Mouse (Mus musculus) ES-Bruce4 (cell line): ENCODE results near the gene Afg1l.

Experiments
- CTCF ChIP-seq: IDR thresholded peaks from one replicate; pipeline ENCODE4 v1.8.1; 2011; ENCODE audit warnings: low read depth, low read length
- EP300 ChIP-seq: IDR thresholded peaks from 2 replicates; pipeline ENCODE4 v1.6.1; 2011; ENCODE audit warnings: low read depth, low read length; ENCODE audit not compliant: insufficient read depth
- POLR2A ChIP-seq: IDR thresholded peaks from one replicate; pipeline ENCODE4 v1.8.1; 2011; ENCODE audit warnings: low read length; ENCODE audit not compliant: insufficient read depth

DNA sequence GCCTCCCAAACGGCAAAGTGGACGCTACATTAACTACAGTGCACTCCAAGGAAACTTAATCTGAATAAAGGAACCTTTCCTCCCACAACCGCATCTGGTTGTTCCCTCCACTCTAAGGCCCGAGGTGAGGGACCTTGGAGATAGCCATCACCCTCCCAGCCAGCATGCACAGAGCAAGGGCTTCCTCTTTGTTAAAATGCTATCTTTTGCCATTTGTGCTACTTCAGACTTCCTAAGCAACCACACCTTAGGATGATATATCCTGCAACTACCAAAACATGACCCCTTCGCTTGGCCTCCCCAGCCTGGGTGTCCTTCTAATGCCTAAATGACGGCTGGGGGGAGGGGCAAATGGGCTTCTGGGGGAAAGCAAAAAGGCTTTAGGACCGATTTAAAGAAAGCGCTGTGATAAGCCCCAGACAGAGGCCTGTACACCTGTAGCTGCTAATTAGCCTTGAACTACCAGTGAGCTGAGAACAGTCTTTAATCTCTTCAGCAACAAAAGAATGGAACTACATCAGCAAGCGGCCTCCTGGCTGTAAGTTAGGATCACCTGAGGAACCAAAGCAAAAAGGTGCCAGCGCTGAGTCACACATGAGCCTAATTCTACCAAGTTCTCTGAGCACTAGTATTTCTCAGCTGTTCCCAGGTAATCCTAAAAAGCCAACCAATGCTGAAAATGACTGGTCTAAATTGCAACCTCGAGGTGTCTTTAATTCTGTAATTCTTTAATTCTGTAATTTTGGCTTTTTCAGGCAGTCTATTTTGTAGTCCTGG lies 206.7 kb downstream of the Afg1l start:
- TF ChIP-seq POLR2A (no peak), CTCF (no peak), EP300 (no peak)
